Mouse (Mus musculus): ENCODE data around the gene Pcmt1. TPM values are rescaled to one million over a fixed set of nuclear protein-coding genes. Genes with fewer than 3 reads are reported as not detected.
A peak's percentile ranks its signal among the peaks of the same experiment; 100 is the strongest.

The Pcmt1 gene
- polyA plus RNA-seq, 1 experiment from 2014 or later = 130 TPM

DNA sequence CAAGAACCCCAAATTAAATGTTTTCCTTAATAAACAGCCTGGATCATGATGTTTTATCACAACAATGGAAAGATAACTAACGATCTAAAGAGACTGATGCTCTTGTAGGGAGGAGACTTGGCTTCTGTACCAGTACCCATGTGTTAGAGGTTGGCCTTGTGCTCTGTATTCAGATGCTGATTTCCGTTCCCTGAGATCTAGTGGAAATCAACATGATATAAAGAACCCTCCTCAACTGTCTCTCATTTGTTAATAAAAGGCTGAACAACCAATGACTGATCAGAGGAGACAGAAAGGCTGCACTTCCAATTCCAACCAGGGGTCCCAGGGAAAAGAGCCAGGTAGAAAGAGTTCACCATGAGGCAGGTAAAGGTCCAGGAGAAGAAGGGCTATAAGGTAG is 35.0 kb downstream of the Pcmt1 start:
- Histone ChIP-seq H3K27me3 (ENCODE audit: control insufficient read depth, insufficient read depth, low read length) (no peaks in the 10 kb centered on the region), H3K9ac (ENCODE audit: low read length) (no peak overlapping the region), H3K9me3 (ENCODE audit: control insufficient read depth, low read length) (no peaks in the 10 kb centered on the region), H3K36me3 (ENCODE audit: control insufficient read depth, insufficient read depth, low read length) (peaks cover 65% of the 10 kb centered on the region), H3K4me1 (ENCODE audit: control insufficient read depth in 2 of 2, insufficient read depth in 2 of 2, low read length in 2 of 2) (peaks cover 2 to 5% of the 10 kb centered on the region in 2 experiments; a peak in 3 of 4 replicates), H3K4me3 (ENCODE audit: control insufficient read depth in 1 of 2, insufficient read depth in 1 of 2, low read depth in 1 of 2, low read length in 2 of 2) (no peak overlapping the region), H3K4me2 (ENCODE audit: low read length) (no peak overlapping the region), H3K27ac (replicated peaks in 1 of 2; ENCODE audit: control insufficient read depth in 1 of 2, insufficient read depth in 1 of 2, low read depth in 2 of 2, low read length in 2 of 2) (no peak overlapping the region)
- ATAC-seq (ENCODE audit: insufficient number of reproducible peaks, insufficient read depth, low FRiP score, low read depth) = no peak
- WGBS = 85% methylated on average over 2 of the region's 2 CpGs

DNA sequence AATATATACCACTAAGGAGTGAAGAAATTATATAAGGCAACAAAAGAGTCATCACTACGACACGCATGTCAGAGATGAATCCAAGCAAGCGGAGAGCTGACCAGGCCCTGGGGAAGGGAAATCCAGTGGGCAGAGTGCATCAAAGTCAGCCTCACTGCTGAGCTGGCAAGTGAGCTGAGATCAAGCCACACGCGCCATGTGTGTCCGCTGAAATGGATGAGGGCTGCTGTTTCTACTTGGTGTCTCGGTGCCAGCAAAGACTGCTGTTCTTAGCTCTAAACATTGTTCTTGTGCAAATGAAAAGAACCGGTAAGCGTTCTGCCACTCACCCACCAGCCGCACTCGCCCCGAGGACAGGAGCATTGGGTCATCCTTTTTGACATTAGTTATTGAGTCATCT is 40.6 kb downstream of the Pcmt1 start:
- Histone ChIP-seq H3K9me3 (ENCODE audit: control insufficient read depth, low read length) (no peaks in the 10 kb centered on the region), H3K4me2 (ENCODE audit: low read length) (no peak overlapping the region), H3K4me3 (ENCODE audit: control insufficient read depth in 1 of 2, insufficient read depth in 1 of 2, low read depth in 1 of 2, low read length in 2 of 2) (no peak overlapping the region), H3K36me3 (ENCODE audit: control insufficient read depth, insufficient read depth, low read length) (peaks cover 78% of the 10 kb centered on the region), H3K4me1 (ENCODE audit: control insufficient read depth in 2 of 2, insufficient read depth in 2 of 2, low read length in 2 of 2) (no peaks in the 10 kb centered on the region), H3K27ac (replicated peaks in 1 of 2; ENCODE audit: control insufficient read depth in 1 of 2, insufficient read depth in 1 of 2, low read depth in 2 of 2, low read length in 2 of 2) (no peak overlapping the region), H3K27me3 (ENCODE audit: control insufficient read depth, insufficient read depth, low read length) (no peaks in the 10 kb centered on the region), H3K9ac (ENCODE audit: low read length) (no peak overlapping the region)
- ATAC-seq (ENCODE audit: insufficient number of reproducible peaks, insufficient read depth, low FRiP score, low read depth) = no peak
- 97% methylated on average over 12 of the region's 12 CpGs for WGBS

DNA sequence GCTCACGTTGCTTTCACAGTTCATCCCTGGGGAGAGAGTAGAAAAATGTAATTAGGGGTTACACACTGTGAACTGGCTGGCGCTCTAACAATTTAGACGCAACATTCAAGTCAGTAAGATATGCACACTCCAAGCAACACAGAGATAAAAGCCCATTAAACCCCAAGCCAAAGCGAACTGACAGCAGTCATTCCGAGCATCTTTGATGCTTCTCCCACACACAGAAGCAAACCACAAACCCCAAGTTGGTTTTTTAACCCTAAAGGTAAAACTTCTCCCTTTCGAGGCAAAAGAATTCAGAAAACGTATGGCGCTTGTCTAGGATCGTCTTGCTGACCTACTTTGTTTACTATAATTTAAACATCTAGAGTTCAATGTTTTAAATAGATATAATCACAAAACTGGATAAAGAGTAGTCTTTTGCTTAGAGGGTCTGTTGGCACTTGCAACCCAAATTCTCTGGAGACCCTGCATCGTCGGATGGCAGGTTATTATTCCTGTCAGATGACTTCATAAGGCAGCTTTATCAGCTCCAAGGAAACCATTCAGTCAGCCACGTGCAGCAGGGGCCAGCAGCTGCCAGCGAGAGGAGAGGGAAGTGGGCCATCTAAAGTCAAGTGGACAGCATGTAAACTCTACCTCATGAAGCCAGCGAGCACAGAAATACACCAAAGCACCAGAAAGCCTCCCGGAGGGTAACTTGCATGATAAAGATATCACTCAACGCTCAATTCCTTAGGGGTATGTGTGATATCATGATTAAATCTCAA is 49.8 kb downstream of the Pcmt1 start:
- Histone ChIP-seq H3K9me3 (ENCODE audit: control insufficient read depth, low read length) (no peaks in the 10 kb centered on the region), H3K36me3 (ENCODE audit: control insufficient read depth, insufficient read depth, low read length) (peaks cover 21% of the 10 kb centered on the region), H3K27ac (replicated peaks in 1 of 2; ENCODE audit: control insufficient read depth in 1 of 2, insufficient read depth in 1 of 2, low read depth in 2 of 2, low read length in 2 of 2) (peak overlapping the region in 1 of 2 experiments; percentile 41; a peak in 1 of 4 replicates), H3K4me3 (ENCODE audit: control insufficient read depth in 1 of 2, insufficient read depth in 1 of 2, low read depth in 1 of 2, low read length in 2 of 2) (no peak overlapping the region), H3K9ac (ENCODE audit: low read length) (no peak overlapping the region), H3K4me2 (ENCODE audit: low read length) (peak overlapping the region; percentile 16; the same call in 1 of the 2 replicates), H3K27me3 (ENCODE audit: control insufficient read depth, insufficient read depth, low read length) (no peaks in the 10 kb centered on the region), H3K4me1 (ENCODE audit: control insufficient read depth in 2 of 2, insufficient read depth in 2 of 2, low read length in 2 of 2) (peaks cover 21 to 40% of the 10 kb centered on the region in 2 experiments)
- ATAC-seq (ENCODE audit: insufficient number of reproducible peaks, insufficient read depth, low FRiP score, low read depth) = no peak
- WGBS = 47% methylated on average over 16 of the region's 16 CpGs

DNA sequence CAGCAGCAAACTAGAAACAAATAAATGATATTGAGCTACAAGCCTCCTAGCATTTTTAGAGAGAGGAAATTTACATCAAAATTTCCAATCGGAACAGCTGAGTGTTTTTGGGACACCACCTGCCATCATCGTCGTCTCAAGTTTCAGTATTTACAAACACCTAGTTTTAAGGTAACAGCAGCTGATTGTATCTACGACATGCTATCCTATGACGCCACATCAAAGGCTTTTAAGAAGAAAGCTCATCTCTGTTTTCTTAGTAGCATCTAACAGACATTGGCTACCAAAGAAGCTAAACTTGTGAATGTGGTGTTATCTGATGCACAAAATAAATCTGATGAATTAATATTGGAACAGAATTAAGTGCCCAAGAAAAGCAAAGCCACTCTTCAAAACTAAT is 50.6 kb downstream of the Pcmt1 start:
- Histone ChIP-seq H3K9ac (ENCODE audit: low read length) (no peak overlapping the region), H3K4me2 (ENCODE audit: low read length) (no peak overlapping the region), H3K4me3 (ENCODE audit: control insufficient read depth in 1 of 2, insufficient read depth in 1 of 2, low read depth in 1 of 2, low read length in 2 of 2) (no peak overlapping the region), H3K27ac (replicated peaks in 1 of 2; ENCODE audit: control insufficient read depth in 1 of 2, insufficient read depth in 1 of 2, low read depth in 2 of 2, low read length in 2 of 2) (no peak overlapping the region), H3K36me3 (ENCODE audit: control insufficient read depth, insufficient read depth, low read length) (peaks cover 21% of the 10 kb centered on the region), H3K27me3 (ENCODE audit: control insufficient read depth, insufficient read depth, low read length) (no peaks in the 10 kb centered on the region), H3K4me1 (ENCODE audit: control insufficient read depth in 2 of 2, insufficient read depth in 2 of 2, low read length in 2 of 2) (peaks cover 21 to 40% of the 10 kb centered on the region in 2 experiments), H3K9me3 (ENCODE audit: control insufficient read depth, low read length) (no peaks in the 10 kb centered on the region)
- 93% methylated on average over 5 of the region's 5 CpGs for WGBS
- ATAC-seq (ENCODE audit: insufficient number of reproducible peaks, insufficient read depth, low FRiP score, low read depth) = no peak

DNA sequence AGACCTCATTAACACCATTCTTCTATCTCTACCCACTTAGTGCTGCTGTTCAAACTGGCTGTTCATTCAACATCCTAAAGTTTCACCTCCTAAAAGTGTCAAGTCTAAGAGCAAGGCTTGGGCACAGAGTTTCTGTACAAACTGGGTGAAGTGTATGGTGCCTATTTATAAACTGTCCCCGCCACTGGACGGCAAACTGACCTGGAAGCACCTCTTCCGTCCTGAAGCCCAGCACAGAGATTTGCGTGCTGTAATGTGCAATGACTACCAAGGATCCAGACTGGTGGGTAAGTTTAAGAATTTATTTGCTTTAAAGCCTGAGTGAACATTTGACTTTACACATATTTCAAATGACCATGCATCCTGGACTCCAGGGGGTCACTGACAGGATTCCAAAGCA is 51.8 kb downstream of the Pcmt1 start:
- no peak overlapping the region for H3K4me2 ChIP-seq (ENCODE audit: low read length)
- no peak overlapping the region for H3K9ac ChIP-seq (ENCODE audit: low read length)
- no peaks in the 10 kb centered on the region for H3K9me3 ChIP-seq (ENCODE audit: control insufficient read depth, low read length)
- peaks cover 21% of the 10 kb centered on the region for H3K36me3 ChIP-seq (ENCODE audit: control insufficient read depth, insufficient read depth, low read length)
- no peaks in the 10 kb centered on the region for H3K27me3 ChIP-seq (ENCODE audit: control insufficient read depth, insufficient read depth, low read length)
- no peak for ATAC-seq (ENCODE audit: insufficient number of reproducible peaks, insufficient read depth, low FRiP score, low read depth)
- peaks cover 21 to 41% of the 10 kb centered on the region in 2 experiments for H3K4me1 ChIP-seq (ENCODE audit: control insufficient read depth in 2 of 2, insufficient read depth in 2 of 2, low read length in 2 of 2)
- WGBS = 39% methylated on average over 4 of the region's 4 CpGs
- H3K27ac ChIP-seq (replicated peaks in 1 of 2; ENCODE audit: control insufficient read depth in 1 of 2, insufficient read depth in 1 of 2, low read depth in 2 of 2, low read length in 2 of 2) = peak overlapping the region; percentile 39 to 42; a peak in 2 of 4 replicates
- H3K4me3 ChIP-seq (ENCODE audit: control insufficient read depth in 1 of 2, insufficient read depth in 1 of 2, low read depth in 1 of 2, low read length in 2 of 2) = no peak overlapping the region

DNA sequence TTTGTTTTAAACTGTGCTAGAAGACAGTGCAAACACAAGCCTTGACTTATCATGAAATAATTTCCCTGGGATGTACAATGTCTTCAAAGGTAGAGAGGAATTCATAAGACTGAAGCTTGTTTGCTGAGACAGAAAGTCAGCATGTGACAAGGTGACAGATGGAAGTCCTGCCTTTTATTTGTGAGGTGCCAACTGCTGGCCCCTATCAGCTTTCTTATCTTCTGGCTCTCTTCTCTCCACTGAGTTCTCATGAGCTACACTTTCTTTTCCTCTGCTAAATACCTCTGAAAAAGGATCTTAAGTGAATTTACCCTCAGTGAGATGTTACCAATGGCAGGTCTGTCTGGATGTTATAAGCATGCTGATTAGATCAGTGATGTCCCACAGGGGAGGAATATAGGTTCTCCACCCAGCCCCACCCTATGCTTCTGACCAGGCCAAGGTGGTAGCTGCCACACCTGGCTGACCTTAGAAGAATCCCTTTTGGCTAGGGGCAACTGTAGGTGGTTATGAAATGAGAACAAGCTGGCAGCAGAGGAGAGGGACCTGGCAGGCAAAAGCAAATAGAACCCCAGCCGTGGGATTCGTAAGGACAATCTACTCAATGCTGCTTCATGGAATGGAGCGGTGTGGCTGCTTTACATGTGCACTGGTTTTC is 56.9 kb downstream of the Pcmt1 start:
- Histone ChIP-seq H3K4me2 (ENCODE audit: low read length) (no peak overlapping the region), H3K4me3 (ENCODE audit: control insufficient read depth in 1 of 2, insufficient read depth in 1 of 2, low read depth in 1 of 2, low read length in 2 of 2) (no peak overlapping the region), H3K27me3 (ENCODE audit: control insufficient read depth, insufficient read depth, low read length) (no peaks in the 10 kb centered on the region), H3K27ac (replicated peaks in 1 of 2; ENCODE audit: control insufficient read depth in 1 of 2, insufficient read depth in 1 of 2, low read depth in 2 of 2, low read length in 2 of 2) (no peak overlapping the region), H3K36me3 (ENCODE audit: control insufficient read depth, insufficient read depth, low read length) (0 out of 2 replicates have a peak, but pooled peaks cover 5% of the 10 kb centered on the region), H3K9me3 (ENCODE audit: control insufficient read depth, low read length) (no peaks in the 10 kb centered on the region), H3K9ac (ENCODE audit: low read length) (no peak overlapping the region), H3K4me1 (ENCODE audit: control insufficient read depth in 2 of 2, insufficient read depth in 2 of 2, low read length in 2 of 2) (peaks cover 21 to 40% of the 10 kb centered on the region in 2 experiments)
- ATAC-seq (ENCODE audit: insufficient number of reproducible peaks, insufficient read depth, low FRiP score, low read depth) = no peak
- 83% methylated on average over 3 of the region's 3 CpGs for WGBS

DNA sequence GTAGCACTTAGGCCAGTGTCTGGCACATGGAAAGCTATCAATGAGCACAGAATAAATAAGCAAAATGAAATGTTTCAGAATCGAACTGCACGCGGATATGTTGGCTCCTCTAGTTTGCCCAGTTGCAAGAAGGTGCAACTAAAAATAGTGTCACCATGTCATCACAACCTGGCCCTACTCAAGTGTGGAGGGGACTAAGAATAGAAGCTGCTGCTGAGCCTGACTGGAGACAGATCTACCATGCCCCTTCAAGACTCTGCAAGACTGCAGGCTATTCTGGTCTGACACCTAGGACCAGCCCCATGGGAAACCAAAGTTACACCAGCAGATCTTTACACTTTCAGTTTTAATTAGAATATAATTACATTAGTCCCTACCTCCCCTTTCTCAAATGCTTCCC is 58.6 kb downstream of the Pcmt1 start:
- H3K27me3 ChIP-seq (ENCODE audit: control insufficient read depth, insufficient read depth, low read length) = no peaks in the 10 kb centered on the region
- peak overlapping the region; percentile 24 for H3K4me2 ChIP-seq (ENCODE audit: low read length)
- no peak overlapping the region for H3K9ac ChIP-seq (ENCODE audit: low read length)
- peak overlapping the region; percentile 49 to 72 for H3K27ac ChIP-seq (replicated peaks in 1 of 2; ENCODE audit: control insufficient read depth in 1 of 2, insufficient read depth in 1 of 2, low read depth in 2 of 2, low read length in 2 of 2)
- no peaks in the 10 kb centered on the region for H3K36me3 ChIP-seq (ENCODE audit: control insufficient read depth, insufficient read depth, low read length)
- H3K4me1 ChIP-seq (ENCODE audit: control insufficient read depth in 2 of 2, insufficient read depth in 2 of 2, low read length in 2 of 2) = peaks cover 17 to 26% of the 10 kb centered on the region in 2 experiments
- WGBS = 31% methylated on average over 3 of the region's 3 CpGs
- no peaks in the 10 kb centered on the region for H3K9me3 ChIP-seq (ENCODE audit: control insufficient read depth, low read length)
- no peak overlapping the region for H3K4me3 ChIP-seq (ENCODE audit: control insufficient read depth in 1 of 2, insufficient read depth in 1 of 2, low read depth in 1 of 2, low read length in 2 of 2)
- ATAC-seq (ENCODE audit: insufficient number of reproducible peaks, insufficient read depth, low FRiP score, low read depth) = peak; percentile 48; the same call in 1 of the 2 replicates
